Mouse (Mus musculus) intestine, embryonic 14.5 days (tissue): ENCODE measurements around the gene Apobec2. TPM values are rescaled to one million over a fixed set of nuclear protein-coding genes. Genes with fewer than 3 reads are reported as not detected.

Experiments used
- polyA plus RNA-seq: library from polyadenylated mRNA; unstranded; fragments of >200 nt; fragmentation: Nextera tagmentation; extraction: Ambion mirVana; gene quantifications from 2 replicates; pipeline ENCODE4 v1.2.1, GENCODE M21; 2014

Gene Apobec2
- polyA plus RNA-seq, 1 experiment from 2014 or later, result 2.4 TPM

Other genes with a start within 250 kb of the Apobec2 start
- gene Trem1, start 200.2 kb downstream of the Apobec2 start, polyA plus RNA-seq, result 0.17 and 0.23 TPM in 2 replicates
- 0.19 and 0.30 TPM in 2 replicates for gene Trem3, start 185.2 kb downstream of the Apobec2 start, polyA plus RNA-seq
- gene Treml4, start 168.6 kb downstream of the Apobec2 start, polyA plus RNA-seq, result 1.5 and 1.8 TPM in 2 replicates
- gene Treml2, start 133.4 kb downstream of the Apobec2 start, polyA plus RNA-seq, result 0.08 and 0.11 TPM in 2 replicates
- 0.41 and 0.46 TPM in 2 replicates for gene B430306N03Rik, start 116.8 kb downstream of the Apobec2 start, polyA plus RNA-seq
- gene Trem2, start 86.5 kb downstream of the Apobec2 start, polyA plus RNA-seq, result 2.6 and 2.9 TPM in 2 replicates
- 0.24 and 0.91 TPM in 2 replicates for gene Treml1, start 73.0 kb downstream of the Apobec2 start, polyA plus RNA-seq
- 21.4 and 24.0 TPM in 2 replicates for gene Nfya, start 23.0 kb downstream of the Apobec2 start, polyA plus RNA-seq
- gene Oard1, start 22.9 kb downstream of the Apobec2 start, polyA plus RNA-seq, result 72.4 and 77.7 TPM in 2 replicates
- gene Tspo2, start 18.6 kb upstream of the Apobec2 start, polyA plus RNA-seq, result 1.6 and 1.7 TPM in 2 replicates
- 33.5 and 37.0 TPM in 2 replicates for gene Unc5cl, start 22.0 kb upstream of the Apobec2 start, polyA plus RNA-seq